Mouse (Mus musculus) kidney, postnatal 14 days (tissue): ENCODE measurements at regions not wholly inside any gene's neighbourhood (a gene's known extent, or its start where the extent isn't known, plus 50 kb on each side); places are given as distances from the start of the nearest gene placed in this dataset.

Experiments used
- DNase-seq: peaks from one replicate; pipeline ENCODE4 v3.0.0; 2022; ENCODE audit warnings: mixed read lengths

- DNase-seq: peak; percentile 71
Observed at GRCm38 (mm10) chr2:75605634-75606033, 53.4 kb upstream of the Hnrnpa3 start.

GRCm38 (mm10) chr2:75607010-75607915, 51.8 kb upstream of the Hnrnpa3 start:
- peak; percentile 36 for DNase-seq

GRCm38 (mm10) chr2:75607958-75608357, 51.1 kb upstream of the Hnrnpa3 start:
- DNase-seq: peak; percentile 53

DNA sequence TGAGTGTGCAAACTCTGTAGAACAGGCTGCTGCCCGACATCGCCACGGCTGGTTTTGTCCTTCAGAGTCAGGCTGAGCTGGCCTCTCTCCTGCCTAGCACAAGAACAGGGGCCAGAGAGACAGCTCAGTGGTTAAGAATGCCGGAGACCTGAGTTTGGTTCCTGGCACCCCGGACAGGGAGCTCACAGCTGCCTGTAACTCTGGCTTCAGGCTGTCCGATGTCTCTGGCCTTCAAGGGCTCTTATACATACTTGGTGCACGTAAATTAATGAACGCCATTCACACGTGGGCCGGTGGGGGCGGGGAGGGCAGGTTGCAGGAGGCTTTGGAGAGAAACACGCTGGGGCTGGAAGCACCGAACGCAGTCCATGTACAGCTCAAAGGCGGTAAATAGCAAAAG, 50.6 kb upstream of the Hnrnpa3 start:
- DNase-seq: peak; percentile 37

GRCm38 (mm10) chr2:75609150-75609946, 49.7 kb upstream of the Hnrnpa3 start:
- DNase-seq: peak; percentile 50
